Mouse (Mus musculus) heart, postnatal 0 days (tissue): ENCODE results near the gene Fgd4. TPM values are rescaled to one million over a fixed set of nuclear protein-coding genes. Genes with fewer than 3 reads are reported as not detected.

ENCODE experiments used
- ATAC-seq: fragments of 200-750 bp; cut with Nextera tagmentation; 2 replicates; pipeline ENCODE4 v1.8.0; 2017; ENCODE audit warnings: low read depth, moderate number of reproducible peaks, moderate library complexity; ENCODE audit not compliant: insufficient read depth
- DNase-seq: peaks from one replicate; pipeline ENCODE4 v3.0.0-alpha.2; 2016; ENCODE audit warnings: low spot score
- H3K27ac ChIP-seq: fragments of 300-500 bp; sonication (generic); 2 replicates; pipeline ENCODE4 v1.5.1; 2014; ENCODE audit warnings: low read depth, mild to moderate bottlenecking
- H3K27me3 ChIP-seq: fragments of 300-500 bp; sonication (generic); 2 replicates; pipeline ENCODE4 v1.6.1; 2014; ENCODE audit warnings: low read length, mixed read lengths; ENCODE audit not compliant: control insufficient read depth, insufficient read depth
- H3K36me3 ChIP-seq: fragments of 300-500 bp; sonication (generic); replicated peaks from 2 replicates; pipeline ENCODE4 v1.6.1; 2014; ENCODE audit warnings: low read length, mixed read lengths; ENCODE audit not compliant: control insufficient read depth, insufficient read depth
- H3K4me1 ChIP-seq: fragments of 300-500 bp; sonication (generic); 2 replicates; pipeline ENCODE4 v1.6.1; 2014; ENCODE audit warnings: antibody characterized with exemption; ENCODE audit not compliant: control insufficient read depth, insufficient read depth
- H3K4me2 ChIP-seq: fragments of 300-500 bp; sonication (generic); 2 replicates; pipeline ENCODE4 v1.6.1; 2014; ENCODE audit warnings: low read depth, mild to moderate bottlenecking, low read length, moderate library complexity
- H3K4me3 ChIP-seq: fragments of 300-500 bp; sonication (generic); 2 replicates; pipeline ENCODE4 v1.5.1; 2014; ENCODE audit warnings: low read depth, low read length
- H3K9ac ChIP-seq: fragments of 300-500 bp; sonication (generic); replicated peaks from 2 replicates; pipeline ENCODE4 v1.6.1; 2014; ENCODE audit warnings: low read depth, low read length, mixed read lengths
- H3K9me3 ChIP-seq: fragments of 300-500 bp; sonication (generic); replicated peaks from 2 replicates; pipeline ENCODE4 v1.6.1; 2016; ENCODE audit warnings: low read length; ENCODE audit not compliant: control insufficient read depth
- CTCF ChIP-seq: IDR thresholded peaks from 2 replicates; pipeline ENCODE4 v1.5.1; 2016; ENCODE audit warnings: antibody characterized with exemption, control low read depth, low read depth
- EP300 ChIP-seq: IDR thresholded peaks from 2 replicates; pipeline ENCODE4 v1.6.1; 2016; ENCODE audit warnings: antibody characterized with exemption, low read depth
- WGBS: fragments of 180-500 bp; shearing (Covaris S2); extraction: QIAGEN DNeasy Blood & Tissue Kit; methylation state at CpG from one replicate; pipeline ENCODE4 v1.1.7; 2014; 5-methylcytosine and 5-hydroxymethylcytosine counted together
- polyA plus RNA-seq: library from polyadenylated mRNA; unstranded; fragments of >200 nt; fragmentation: Nextera tagmentation; extraction: Ambion mirVana; gene quantifications from 2 replicates; pipeline ENCODE4 v1.2.1, GENCODE M21; 2015
- total RNA-seq: library from RNA; depleted of rRNA; stranded (reverse); fragments of >200 nt; gene quantifications from 2 replicates; pipeline ENCODE4 v1.2.3, GENCODE M21; 2014; ENCODE audit warnings: low replicate concordance

The Fgd4 gene
- total and polyA plus RNA-seq, 2 experiments from 2014 or later, result 8.8 to 13.7 TPM

- ATAC-seq (no peak), DNase-seq (no peak)
- no peak overlapping the region for H3K27ac ChIP-seq
- H3K9ac ChIP-seq, result no peak overlapping the region
- no peak for TF ChIP-seq EP300
- no peak for TF ChIP-seq CTCF
- peak overlapping the region; percentile 19 for H3K4me2 ChIP-seq
- WGBS, result 67% methylated on average over 3 of the region's 3 CpGs
- no peaks in the 10 kb centered on the region for H3K9me3 ChIP-seq
- H3K4me3 ChIP-seq, result no peak overlapping the region
- H3K36me3 ChIP-seq, result no peaks in the 10 kb centered on the region
- peaks cover 9% of the 10 kb centered on the region; the same call in 1 of the 2 replicates for H3K4me1 ChIP-seq
- no peaks in the 10 kb centered on the region for H3K27me3 ChIP-seq
Observed at GRCm38 (mm10) chr16:16559016-16559877, 41.1 kb downstream of the Fgd4 start.

- WGBS, result 69% methylated on average over 4 of the region's 4 CpGs
- H3K36me3 ChIP-seq, result no peaks in the 10 kb centered on the region
- H3K4me3 ChIP-seq, result no peak overlapping the region
- H3K9ac ChIP-seq, result no peak overlapping the region
- no peaks in the 10 kb centered on the region for H3K27me3 ChIP-seq
- DNase-seq (no peak), ATAC-seq (no peak)
- TF ChIP-seq EP300 (no peak), CTCF (no peak)
- no peak overlapping the region for H3K4me2 ChIP-seq
- H3K9me3 ChIP-seq, result no peaks in the 10 kb centered on the region
- H3K27ac ChIP-seq, result no peak overlapping the region
- peaks cover 14% of the 10 kb centered on the region; the same call in 1 of the 2 replicates for H3K4me1 ChIP-seq
Observed at GRCm38 (mm10) chr16:16557738-16558137, 42.6 kb downstream of the Fgd4 start.

- 0 out of 2 replicates have a peak, but pooled peaks cover 5% of the 10 kb centered on the region for H3K4me1 ChIP-seq
- no peak for TF ChIP-seq EP300
- no peak for TF ChIP-seq CTCF
- no peak for DNase-seq
- ATAC-seq, result no peak
- H3K27ac ChIP-seq, result 0 out of 2 replicates have a peak overlapping the region, but pooled peaks have one; percentile 27
- H3K4me2 ChIP-seq, result no peak overlapping the region
- 45% methylated on average over 2 of the region's 2 CpGs for WGBS
- no peaks in the 10 kb centered on the region for H3K27me3 ChIP-seq
- no peak overlapping the region for H3K4me3 ChIP-seq
- no peaks in the 10 kb centered on the region for H3K9me3 ChIP-seq
- no peaks in the 10 kb centered on the region for H3K36me3 ChIP-seq
- no peak overlapping the region for H3K9ac ChIP-seq
Observed at GRCm38 (mm10) chr16:16554098-16554497, 46.3 kb downstream of the Fgd4 start.

GRCm38 (mm10) chr16:16552197-16552596 is 48.2 kb downstream of the Fgd4 start:
- no peaks in the 10 kb centered on the region for H3K9me3 ChIP-seq
- no peak for ATAC-seq
- 31% methylated on average over 2 of the region's 2 CpGs for WGBS
- TF ChIP-seq CTCF, result no peak
- TF ChIP-seq EP300, result no peak
- no peaks in the 10 kb centered on the region for H3K27me3 ChIP-seq
- H3K4me2 ChIP-seq, result no peak overlapping the region
- H3K4me1 ChIP-seq, result 0 out of 2 replicates have a peak, but pooled peaks cover 5% of the 10 kb centered on the region
- no peak overlapping the region for H3K27ac ChIP-seq
- H3K9ac ChIP-seq, result no peak overlapping the region
- no peaks in the 10 kb centered on the region for H3K36me3 ChIP-seq
- no peak overlapping the region for H3K4me3 ChIP-seq
- no peak for DNase-seq

GRCm38 (mm10) chr16:16549105-16549504 is 51.2 kb downstream of the Fgd4 start:
- no peak overlapping the region for H3K9ac ChIP-seq
- H3K27me3 ChIP-seq, result no peaks in the 10 kb centered on the region
- H3K9me3 ChIP-seq, result no peaks in the 10 kb centered on the region
- H3K36me3 ChIP-seq, result no peaks in the 10 kb centered on the region
- no peak overlapping the region for H3K27ac ChIP-seq
- 80% methylated on average over 2 of the region's 2 CpGs for WGBS
- H3K4me2 ChIP-seq, result no peak overlapping the region
- H3K4me3 ChIP-seq, result no peak overlapping the region
- ATAC-seq (no peak), DNase-seq (no peak)
- 0 out of 2 replicates have a peak, but pooled peaks cover 11% of the 10 kb centered on the region for H3K4me1 ChIP-seq
- TF ChIP-seq EP300 (no peak), CTCF (no peak)
